Mouse (Mus musculus) layer of hippocampus, postnatal 36 days (tissue): ENCODE data around the gene Cck. TPM values are rescaled to one million over a fixed set of nuclear protein-coding genes. Genes with fewer than 3 reads are reported as not detected.

Source experiments
- DNase-seq, 2 experiments: peaks; one replicate each; pipeline ENCODE4 v3.0.0; 2022
- total RNA-seq, 2 experiments: library from RNA; stranded (reverse); gene quantifications; 2 replicates each; pipeline ENCODE4 v1.2.3; 2021

Gene Cck
- total RNA-seq = 100 to 1,000 TPM; 678 to 800 TPM

GRCm38 (mm10) chr9:121495529-121495928 is at the start of gene Cck:
TSS of gene Cck (minus strand) at chr9:121495694.
- DNase-seq = peak; percentile 61 to 63

- no peak for DNase-seq
Measured at GRCm38 (mm10) chr9:121541530-121541929, 46.0 kb upstream of the Cck start.

GRCm38 (mm10) chr9:121532626-121533025 is 37.1 kb upstream of the Cck start:
- DNase-seq = no peak

GRCm38 (mm10) chr9:121528605-121529357 is 33.3 kb upstream of the Cck start:
- no peak for DNase-seq

- DNase-seq = no peak
Measured at GRCm38 (mm10) chr9:121526171-121526570, 30.7 kb upstream of the Cck start.

- no peak for DNase-seq
Measured at GRCm38 (mm10) chr9:121520047-121520446, 24.6 kb upstream of the Cck start.

- DNase-seq = no peak
Measured at GRCm38 (mm10) chr9:121514462-121514861, 19.0 kb upstream of the Cck start.

GRCm38 (mm10) chr9:121511911-121512310 is 16.4 kb upstream of the Cck start:
- no peak for DNase-seq

- peak; percentile 60 to 64 for DNase-seq
Measured at GRCm38 (mm10) chr9:121506478-121507180, 11.1 kb upstream of the Cck start.

GRCm38 (mm10) chr9:121505346-121505745 is 9.9 kb upstream of the Cck start:
- peak; percentile 67 to 72 for DNase-seq

- DNase-seq = no peak
Measured at GRCm38 (mm10) chr9:121496102-121496501, 608 bp upstream of the Cck start.

GRCm38 (mm10) chr9:121494006-121494767 is 1.3 kb downstream of the Cck start:
- peak in 1 of 2 experiments; percentile 39 for DNase-seq

GRCm38 (mm10) chr9:121491592-121492240 is 3.8 kb downstream of the Cck start:
- DNase-seq = peak in 1 of 2 experiments; percentile 30

GRCm38 (mm10) chr9:121487216-121487615 is 8.3 kb downstream of the Cck start:
- no peak for DNase-seq

- peak; percentile 57 to 78 for DNase-seq
Measured at GRCm38 (mm10) chr9:121479453-121479852, 16.0 kb downstream of the Cck start.

- DNase-seq = peak; percentile 71 to 72
Measured at GRCm38 (mm10) chr9:121477305-121477911, 18.1 kb downstream of the Cck start.

GRCm38 (mm10) chr9:121475488-121476452 is 19.7 kb downstream of the Cck start:
- no peak for DNase-seq

- no peak for DNase-seq
Measured at GRCm38 (mm10) chr9:121474771-121475170, 20.7 kb downstream of the Cck start.

- no peak for DNase-seq
Measured at GRCm38 (mm10) chr9:121469711-121470110, 25.8 kb downstream of the Cck start.

- DNase-seq = no peak
Measured at GRCm38 (mm10) chr9:121467460-121467859, 28.0 kb downstream of the Cck start.

GRCm38 (mm10) chr9:121460527-121460926 is 35.0 kb downstream of the Cck start:
- no peak for DNase-seq
